Mouse (Mus musculus) thymus, postnatal 25 days (tissue): ENCODE measurements around the gene Id2.
A peak's percentile ranks its signal among the peaks of the same experiment; 100 is the strongest.

Experiments
- DNase-seq: peaks from one replicate; pipeline ENCODE4 v3.0.0; 2022

The Id2 gene

DNA sequence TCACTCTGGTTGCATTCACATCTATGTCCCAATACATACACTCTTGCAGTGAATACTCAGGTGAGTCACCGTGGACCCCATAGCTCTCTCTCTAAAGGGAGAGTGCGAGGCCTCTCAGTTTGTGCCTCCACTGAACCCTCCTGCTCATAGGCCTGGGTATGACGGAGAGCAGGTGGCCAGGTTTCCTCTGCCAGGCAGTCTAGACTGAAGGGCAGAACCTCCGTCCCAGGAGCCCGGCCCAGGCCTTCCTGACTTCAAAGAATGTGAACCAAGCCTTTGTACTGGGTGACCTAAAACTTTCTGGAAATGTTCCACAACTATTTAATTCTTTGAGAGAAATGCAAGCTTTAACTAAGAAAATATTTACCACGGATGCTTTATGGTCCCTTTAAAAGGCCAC lies 7.0 kb upstream of the Id2 start:
- DNase-seq, result no peak

DNA sequence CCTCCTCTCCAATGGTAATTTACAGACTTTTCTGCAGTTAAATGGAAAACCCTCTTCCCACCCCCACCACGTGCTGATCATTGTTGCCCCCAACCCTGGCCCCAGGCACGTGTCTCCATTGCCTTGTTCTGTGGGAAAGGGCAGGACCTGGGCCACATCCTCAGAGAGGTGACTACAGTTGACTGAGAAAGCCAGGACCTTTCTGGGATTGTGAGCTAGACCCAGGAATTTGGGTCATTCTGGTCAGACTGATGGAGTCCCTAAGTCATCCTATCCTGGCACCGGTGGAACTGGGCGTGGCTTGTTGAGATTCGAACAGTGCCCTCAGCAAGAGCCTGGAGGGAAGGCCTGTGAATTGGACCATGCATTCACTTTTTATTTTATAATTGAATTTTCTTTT lies 4.4 kb upstream of the Id2 start:
- no peak for DNase-seq

DNA sequence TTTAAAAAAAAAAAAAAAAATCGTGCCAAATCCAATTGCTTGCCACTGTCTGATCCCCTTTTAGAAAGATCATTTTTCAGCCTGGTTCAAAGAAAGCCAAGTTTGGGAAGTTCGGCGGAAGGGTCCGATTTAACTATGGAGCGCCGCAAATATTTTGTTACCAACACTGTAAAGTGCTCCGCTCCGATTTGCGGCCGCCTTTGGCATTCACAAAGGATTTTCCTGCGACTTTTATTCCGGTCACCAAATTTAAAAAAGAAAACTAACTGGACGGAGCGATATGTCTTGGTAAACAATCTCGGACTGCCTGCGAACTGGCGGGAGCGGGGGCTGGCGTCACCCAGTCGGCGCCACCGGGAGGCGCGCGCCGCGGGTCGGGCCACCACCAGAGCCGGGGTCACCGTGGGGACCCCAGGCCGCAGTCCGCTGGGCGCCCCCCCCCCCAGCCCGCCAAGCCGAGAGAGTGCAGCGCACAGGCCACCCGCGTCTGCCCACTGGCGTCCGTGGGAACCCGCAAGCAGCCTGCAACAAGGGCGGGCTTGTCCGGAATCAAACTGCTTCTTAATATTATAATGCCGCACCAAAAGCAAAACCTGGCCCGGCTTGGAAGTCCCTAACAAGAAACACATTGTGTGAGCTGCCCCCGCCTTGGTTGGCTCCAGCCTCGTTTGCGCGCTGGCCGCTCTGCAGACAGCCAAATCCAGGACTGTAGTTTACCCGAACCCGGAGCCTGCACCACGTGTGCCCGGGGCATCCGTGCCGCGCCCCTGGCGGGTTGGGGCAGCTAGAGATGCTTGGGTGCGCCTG lies 3.7 kb upstream of the Id2 start:
- peak; percentile 27 for DNase-seq

DNA sequence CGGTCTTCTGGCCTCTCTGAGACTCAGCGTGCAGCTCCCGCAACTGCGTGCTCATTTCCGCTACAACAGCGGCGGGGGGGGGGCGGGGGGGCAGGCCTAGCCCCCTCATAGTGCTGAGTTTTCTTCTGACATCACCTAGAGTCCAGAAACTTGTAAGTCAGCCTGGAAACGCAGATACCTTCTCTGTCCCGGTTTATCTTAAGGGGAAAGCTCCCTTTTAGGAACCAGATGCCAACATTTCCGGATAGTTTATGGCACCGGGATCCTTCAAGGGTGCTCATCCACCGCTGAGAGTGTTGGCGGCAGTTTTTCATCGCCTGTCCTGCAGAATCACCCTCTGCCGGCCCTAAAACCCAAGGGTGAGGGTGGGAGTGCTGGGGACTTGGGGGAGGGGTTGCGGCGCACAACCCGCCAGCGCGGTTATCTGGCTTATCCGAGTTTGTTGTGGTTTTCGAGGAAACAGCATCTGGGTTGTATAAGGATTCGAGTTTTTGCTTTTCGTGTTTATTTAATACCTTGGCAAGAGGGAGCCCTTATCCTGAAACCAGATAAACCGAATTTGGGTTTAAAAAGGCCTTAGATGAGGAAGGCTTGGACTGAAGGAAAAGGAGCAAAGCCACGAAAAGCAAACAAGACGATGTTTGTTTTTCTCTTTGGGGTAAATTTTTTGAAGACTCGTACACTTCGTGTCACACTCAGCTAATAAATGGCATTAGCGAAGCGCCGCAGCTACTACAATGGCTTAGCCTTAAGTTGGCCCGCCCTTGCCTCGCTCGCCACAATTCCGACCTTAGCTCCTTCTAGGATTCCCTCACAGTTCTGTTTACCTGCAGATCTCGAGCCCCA lies 2.8 kb upstream of the Id2 start:
- DNase-seq, result peak; percentile 20

DNA sequence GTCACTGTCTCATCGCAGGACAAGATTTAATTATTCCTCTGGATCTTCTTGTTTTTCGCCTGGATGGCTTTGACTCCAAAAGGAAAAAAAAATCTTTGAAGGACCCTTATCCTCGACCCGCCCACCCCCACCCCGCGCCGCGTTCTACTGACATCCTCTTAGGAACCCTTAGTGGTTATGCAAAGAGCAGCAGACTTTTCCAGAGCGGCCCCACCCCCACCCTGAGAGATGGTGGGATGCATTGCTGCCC lies 2.3 kb upstream of the Id2 start:
- DNase-seq, result no peak

DNA sequence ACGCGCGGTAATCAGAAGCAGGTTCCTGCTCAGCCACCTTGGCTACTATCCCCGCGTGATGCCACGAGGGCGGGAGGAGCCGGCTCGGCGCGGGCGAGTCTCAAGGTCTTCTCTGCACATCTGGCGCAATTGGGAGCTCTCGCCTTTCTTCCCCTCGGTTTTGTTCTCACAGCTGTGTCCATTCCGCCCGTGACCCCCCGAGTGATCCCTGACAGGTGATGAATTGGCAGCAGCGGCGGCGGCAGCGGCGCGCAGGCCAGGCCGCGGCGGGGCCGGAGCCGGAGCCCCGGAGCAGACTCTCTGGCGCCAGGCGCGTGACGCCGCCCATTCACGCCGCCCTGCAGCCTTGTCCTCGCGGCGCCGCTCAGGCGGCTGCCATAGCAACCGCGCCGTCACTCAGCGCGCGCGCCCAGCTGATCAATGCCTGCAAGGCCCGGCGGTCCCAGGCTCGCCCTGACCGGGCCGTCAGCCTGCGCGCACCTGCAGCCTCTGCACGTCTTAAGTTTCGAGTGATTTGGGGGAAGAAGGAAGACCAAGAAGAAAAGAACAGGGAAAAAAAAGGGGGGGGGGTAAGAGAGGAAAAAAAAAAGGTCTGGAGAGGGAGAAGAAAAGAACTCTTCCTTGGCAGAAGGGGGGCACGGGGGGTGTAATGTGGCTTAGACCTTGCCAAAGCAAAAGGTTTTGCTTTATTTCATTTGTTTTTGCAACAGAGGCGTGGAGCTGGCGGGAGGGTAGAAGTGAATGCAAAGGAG lies 1.8 kb upstream of the Id2 start:
- peak; percentile 66 for DNase-seq

DNA sequence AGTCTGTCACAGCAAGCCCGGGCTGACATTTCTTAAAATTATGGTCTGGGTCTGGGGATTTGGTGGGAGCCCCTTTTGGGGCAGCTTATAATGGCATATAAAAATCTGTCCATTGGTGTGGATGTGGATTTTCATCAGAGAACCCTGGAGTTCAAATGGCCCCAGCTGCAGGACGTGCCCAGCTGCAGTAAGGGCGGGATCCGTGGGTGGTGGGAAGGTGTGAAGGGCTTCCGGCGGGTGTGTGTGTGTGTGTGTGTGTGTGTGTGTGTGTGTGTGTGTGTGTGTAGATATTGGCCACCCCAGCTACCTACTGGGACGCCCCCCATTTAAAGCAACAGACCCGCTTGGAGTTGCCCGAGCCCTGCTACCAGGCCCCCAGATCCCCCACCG lies 1.2 kb upstream of the Id2 start:
- DNase-seq, result peak; percentile 50

DNA sequence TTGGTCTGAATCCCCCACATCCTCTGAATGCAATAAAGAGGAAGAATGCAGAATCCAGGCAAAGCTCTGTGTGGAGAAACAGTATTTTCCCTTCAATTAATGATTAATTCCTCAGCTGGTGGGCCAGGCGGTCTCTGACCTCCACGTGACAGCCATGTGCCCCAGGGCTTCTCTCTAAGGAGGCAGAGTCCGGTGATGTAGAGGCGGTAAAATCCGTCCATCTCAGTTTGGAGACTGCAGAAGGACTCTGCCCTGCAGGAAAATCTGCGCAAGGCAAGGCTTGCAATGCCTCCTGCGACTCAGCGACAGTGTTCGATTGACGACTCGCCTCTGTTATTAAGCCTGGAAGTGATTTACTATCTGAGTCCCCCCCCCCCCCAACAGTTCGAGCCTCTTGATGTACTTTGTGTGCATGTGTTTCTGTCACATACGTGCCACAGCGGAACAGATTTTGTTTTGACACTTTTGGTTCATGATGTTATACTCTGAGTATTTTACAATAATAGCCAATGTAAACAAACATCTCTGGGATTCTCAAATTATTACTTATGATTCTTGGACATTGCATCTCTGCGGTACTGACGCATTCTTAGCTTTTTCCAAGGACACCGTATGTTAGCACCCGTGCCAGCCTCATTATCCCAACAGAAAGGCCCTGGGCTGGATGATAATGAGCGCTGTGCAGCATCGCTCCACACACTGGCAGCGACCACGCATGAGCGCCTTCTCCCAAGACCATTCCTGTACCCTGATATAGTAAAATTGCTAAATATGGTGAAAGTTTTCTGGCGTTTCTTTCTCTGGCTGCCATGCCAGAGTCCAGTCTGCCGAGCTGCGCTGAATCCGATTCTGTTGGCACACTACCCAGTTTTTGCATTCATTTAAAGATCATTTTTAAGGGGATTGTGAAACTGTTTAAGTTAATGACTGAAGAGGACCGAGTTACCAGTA lies 545 bp upstream of the Id2 start:
- DNase-seq, result peak; percentile 21

DNA sequence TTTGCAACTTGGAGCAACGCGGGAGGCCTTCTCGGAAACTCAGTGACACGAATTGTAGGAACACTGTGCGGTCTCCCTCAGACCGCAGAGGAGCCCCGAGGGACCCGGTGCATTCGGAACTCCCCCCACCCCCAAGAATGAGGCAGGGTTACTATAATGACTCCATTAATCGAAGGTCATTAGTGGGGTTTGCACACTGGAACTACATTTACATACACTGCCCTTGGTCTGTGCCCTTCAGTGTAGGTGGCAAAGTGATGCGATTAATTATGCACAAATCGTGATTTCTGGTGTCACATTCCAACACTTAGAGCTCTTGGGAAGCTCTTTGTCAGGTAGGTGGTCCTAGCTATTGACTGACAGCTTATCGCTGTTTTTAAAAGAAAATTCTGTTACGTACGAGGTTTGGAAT lies 294 bp downstream of the Id2 start:
- DNase-seq, result no peak

DNA sequence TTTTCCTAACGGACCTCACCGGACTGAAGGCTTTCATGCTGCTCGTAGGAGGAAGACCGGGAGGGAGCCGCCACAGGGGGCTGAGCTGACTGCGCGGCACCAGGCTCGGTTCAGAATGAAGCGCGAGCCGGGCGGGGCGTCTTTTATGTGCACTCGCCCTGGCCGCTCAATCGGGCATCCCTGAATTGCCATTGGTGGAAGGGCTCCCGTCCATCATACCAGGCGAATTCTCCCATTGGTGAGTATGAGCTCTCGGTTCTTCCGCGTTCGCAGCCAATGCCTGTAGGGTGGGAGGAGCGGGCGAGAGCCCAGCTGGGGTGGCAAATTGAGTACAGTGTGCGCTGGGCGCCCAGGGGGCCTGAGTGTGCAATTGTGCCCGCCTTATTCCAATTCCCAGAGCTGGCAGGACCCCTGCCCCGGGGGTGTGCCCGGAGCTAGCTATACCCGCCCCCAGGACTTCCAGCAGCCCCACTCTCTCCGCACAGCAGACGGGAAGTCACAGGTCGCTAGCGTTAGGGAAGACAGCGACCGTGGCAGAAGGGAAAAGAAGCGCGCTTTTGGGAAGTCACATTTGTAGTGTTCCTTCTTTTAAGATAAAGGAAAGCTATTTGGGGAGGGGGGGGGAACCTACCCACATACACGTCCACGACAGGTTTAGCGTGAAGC lies 833 bp downstream of the Id2 start:
- DNase-seq, result peak; percentile 96

DNA sequence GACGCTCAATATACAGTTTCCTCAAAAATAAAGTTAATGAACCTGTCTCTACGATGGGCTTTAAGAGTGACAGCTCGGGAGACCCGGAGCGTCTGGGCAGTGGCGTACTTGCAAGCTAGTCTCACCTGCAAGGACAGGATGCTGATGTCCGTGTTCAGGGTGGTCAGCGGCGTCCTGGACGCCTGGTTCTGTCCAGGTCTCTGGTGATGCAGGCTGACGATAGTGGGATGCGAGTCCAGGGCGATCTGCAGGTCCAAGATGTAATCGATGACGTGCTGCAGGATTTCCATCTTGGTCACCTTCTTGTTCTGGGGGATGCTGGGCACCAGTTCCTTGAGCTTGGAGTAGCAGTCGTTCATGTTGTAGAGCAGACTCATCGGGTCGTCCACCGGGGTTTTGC lies 1.4 kb downstream of the Id2 start:
- DNase-seq, result no peak

DNA sequence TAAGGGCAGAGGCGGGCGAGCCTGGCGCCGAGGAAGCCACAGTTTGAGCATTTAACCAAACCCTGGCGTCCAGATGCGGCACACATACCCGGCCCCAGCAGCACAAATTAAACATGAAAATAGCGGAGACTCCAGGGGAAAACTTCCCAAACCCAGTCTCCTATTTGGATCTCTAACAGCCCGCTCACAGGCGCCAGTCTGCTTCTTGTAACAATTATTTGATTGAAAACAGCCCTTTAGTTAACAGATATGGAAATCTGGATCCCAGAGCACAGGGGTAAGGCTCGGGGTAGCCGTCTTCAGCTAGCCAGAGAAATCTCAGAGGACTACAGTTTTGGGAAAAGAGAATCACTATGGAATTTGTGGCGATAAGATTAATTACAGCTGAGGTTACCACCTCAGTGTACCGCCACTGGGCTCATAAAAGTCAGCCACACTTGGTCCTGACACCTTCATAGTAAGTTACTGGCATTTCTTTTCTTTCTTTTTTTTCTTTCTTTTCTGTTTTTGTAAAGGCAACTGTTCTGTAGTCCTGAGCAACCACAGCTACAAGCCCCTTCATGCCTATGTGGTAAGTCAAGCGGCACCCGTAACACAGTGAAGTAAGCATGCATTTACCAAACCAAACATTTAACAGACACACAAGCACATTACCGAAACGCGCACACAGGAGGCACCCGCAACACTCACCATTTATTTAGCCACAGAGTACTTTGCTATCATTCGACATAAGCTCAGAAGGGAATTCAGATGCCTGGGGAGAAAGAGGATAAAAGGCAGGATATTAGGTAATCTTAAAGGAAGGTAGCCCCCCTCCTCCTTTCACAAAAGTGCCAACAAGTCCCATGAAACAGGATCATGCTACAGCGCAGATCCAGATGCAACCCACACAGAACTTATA lies 2.1 kb downstream of the Id2 start:
- peak; percentile 36 for DNase-seq

DNA sequence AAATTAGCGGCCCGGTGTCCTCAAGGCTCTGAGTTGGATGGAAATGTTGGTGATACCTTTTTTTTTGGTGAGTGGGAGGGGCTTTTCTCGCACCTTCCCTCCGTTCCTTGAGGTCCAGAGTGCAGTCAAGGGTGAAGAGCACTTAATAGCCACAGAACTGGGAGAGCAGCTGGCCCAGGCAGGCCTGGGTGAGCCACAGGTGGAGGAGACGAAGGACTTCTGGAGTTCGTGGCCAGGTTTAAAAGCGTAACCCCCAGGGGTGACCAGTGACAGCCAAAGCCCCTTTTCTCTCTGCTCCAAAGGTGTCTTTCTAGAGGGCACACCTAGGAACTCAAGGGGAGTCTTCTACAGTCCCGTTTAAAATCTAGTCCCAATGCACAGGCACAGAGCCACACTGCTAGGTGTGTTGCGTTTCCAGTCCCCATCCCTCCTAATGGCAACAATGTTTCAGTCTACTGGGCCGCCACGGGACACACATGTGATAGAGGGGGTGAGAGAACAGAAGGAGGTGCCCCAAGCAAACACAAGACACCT lies 3.6 kb downstream of the Id2 start:
- DNase-seq, result no peak

DNA sequence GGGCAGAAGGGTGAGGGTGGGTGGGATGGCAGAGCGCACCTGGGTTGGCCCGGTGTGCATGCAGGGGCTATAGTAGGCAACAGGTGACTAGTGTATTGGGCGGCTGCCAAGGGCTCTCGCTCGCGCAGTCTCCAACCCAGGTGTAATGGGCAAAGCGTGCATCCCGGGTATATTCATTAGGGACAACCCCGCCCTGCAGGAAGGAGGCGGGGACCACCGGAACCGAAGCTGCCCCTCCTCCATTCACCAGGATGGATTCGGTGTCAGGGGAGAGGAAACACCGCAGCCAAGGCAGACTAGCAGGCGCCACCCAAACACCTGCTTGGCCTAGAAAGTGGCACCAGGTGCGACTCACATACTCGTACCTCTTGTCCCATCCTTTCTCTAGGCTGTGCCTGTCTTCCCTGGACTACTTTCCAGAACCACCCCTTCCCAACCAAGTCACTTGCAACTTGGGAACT lies 4.2 kb downstream of the Id2 start:
- peak; percentile 67 for DNase-seq

DNA sequence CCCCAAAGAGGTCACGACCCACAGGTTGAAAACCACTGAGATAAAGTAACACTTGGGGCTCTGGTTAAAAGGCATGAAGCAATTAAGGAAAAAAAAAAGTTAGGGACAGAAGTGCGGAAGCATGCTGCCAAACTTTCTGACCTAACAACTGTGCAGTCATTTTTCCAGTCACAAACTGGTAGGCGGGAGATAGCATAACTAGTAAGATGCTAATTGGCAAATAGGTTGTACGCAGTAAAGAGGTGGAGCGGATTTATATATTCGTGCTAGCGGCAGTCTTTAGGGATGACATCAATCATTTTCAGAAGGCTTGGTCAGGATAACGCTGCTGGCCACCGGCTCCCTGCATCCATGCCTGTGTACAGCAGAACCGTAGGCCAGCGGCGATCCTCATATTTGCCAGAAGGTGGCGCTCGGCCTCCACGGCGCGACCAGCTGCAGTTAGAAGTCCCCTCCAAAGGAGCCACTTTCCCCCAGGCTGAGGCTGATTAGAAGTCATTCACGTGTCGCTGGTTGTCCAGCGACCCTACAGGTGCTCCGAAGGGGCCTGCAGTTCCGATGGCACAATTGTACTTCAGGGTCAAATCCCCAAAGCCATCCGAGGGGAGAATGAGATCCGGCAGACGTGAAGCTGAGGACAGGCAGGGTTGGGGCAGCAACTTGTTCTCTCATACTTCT lies 4.8 kb downstream of the Id2 start:
- DNase-seq, result peak; percentile 87

DNA sequence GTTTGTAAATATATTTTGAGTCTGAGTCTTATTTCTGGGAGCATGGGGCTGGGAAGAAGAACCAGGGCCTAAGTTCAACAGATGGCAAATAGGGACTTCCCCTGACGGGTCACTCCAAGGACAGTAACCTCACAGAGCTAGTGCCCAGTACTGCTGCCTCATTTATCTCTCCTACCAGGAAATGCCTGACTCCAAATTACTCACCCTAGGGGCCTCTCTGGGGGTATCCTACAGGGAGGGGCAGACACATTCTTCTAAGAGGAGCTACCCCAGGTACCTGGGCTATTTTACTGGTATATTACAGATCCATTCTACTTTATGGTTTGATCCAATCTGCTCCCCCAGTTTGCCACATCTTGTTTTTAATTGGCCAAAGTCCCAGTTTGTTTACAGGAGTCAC lies 7.5 kb downstream of the Id2 start:
- DNase-seq, result no peak

DNA sequence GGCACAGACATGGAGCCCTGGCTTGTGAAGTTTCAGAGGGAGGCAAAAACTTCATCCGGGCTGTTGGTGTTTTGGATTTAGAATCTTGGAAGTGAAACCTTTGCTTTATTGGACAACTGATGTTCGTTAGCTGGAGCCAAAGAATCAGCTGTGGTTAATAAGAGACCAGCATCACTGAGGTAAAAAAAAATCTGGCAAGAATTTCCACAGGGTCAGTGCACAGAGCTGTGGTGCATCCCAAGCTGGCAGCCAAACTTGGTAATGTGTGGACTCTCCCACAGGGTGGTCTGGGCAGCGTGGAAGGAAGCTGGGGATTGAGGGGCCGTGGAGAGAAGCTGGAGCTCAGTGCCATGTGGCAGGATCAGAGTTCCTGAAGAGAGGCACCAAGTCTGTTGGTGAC lies 10.0 kb downstream of the Id2 start:
- DNase-seq, result no peak

DNA sequence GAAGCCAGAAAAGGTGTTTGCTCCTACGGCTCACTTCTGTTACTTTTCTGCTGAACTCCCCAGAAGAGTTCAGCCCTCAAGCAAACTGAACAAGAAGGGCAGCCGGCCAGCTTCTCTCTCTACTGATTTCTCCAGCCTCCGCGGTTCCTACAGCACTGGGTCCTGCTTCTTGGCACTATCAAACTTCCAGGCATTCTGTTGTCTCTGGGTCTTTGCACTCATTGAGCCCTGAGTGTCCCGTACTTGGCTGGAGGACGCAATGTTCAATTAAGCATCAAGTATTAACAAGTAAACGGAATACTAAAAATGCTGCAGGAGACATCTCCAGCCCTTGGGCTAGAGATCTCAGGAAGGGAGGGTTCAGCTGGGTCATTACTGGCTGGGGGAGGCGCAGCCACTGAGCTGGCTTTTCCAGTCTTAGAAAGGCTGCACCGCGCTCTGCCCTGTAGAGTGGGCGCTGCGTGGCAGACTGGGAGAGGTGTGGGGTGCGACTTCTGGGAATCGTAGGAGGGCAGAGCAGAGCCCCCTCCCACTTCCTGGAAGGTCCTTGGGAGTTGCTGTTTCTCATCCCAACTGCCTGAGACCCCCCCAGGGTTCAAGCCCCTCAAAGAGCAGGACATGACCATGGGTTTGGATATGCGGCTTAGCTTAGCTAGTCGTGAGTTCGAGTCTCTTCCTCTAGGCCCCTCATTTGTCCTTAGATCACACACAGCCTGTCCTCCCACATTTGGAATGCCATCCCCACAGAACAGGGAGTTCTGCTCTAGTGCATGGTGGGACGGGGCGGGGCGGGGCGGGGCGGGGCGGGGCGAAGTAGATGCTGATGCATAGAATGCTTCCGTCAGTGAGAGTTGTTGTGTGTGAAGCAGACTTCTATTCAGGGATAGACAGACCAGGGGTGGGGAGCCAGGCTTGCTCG lies 13.4 kb downstream of the Id2 start:
- no peak for DNase-seq

DNA sequence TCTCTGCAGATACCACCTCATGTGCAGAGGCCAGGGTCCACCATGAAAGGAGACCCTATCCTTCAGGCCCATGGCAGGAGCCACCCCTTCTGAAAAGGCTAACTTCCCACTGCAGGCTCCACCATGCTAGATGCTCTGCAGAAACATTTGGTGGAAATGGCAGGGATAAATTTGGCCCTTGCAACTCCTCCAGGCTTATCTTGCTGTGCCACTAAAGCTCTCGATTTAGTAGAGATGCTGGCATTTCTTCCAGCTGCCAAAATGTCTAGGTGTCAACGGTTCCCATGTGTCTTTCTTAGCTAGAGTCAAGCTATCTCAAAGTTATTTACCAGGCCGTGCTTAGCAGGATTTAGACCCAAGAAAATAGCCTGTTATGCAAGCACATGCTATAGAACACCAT lies 22.6 kb downstream of the Id2 start:
- no peak for DNase-seq
